Mouse (Mus musculus) retina, embryonic 14.5 days (tissue): Measurements from ENCODE around the gene Mrps34.

ENCODE experiments used
- DNase-seq: peaks from one replicate; pipeline ENCODE4 v3.0.0-alpha.2; 2015; ENCODE audit warnings: low spot score

Gene Mrps34

DNA sequence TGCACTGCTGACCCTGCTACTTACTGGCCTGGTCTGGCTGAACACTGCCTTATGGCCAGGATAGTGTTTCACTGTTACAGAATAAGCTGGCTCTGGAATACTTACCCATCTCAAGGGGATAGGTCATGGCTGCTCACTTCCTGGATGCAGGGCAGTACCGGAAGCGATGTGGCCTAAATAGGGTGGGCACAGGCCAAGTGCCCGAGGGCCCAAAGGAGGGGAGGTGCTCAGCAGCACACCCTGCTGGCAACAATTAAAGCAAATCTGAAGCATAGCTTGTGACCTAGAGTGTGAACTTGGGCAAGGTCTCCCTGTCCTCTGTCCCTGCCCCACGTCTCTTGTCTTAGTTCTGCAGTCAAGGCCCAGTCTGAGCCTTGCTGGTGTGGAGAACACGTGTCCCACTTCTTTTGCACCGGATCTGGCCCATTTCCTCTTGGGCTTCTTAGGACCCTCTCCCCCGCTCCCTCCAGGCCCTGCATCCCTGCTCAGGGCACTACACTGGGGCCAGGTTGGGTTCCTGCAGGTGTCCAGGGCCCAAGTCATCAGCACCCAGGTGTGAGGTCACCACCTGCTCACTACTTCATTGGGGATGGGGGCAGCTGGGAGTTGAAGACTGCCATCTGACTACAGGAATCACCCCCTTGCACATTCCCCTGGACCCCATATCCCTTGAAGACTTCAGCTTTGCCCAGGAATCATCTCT is 13.0 kb upstream of the Mrps34 start:
- peak; percentile 74 for DNase-seq

GRCm38 (mm10) chr17:24884391-24884790 is 10.5 kb upstream of the Mrps34 start:
- DNase-seq = no peak

DNA sequence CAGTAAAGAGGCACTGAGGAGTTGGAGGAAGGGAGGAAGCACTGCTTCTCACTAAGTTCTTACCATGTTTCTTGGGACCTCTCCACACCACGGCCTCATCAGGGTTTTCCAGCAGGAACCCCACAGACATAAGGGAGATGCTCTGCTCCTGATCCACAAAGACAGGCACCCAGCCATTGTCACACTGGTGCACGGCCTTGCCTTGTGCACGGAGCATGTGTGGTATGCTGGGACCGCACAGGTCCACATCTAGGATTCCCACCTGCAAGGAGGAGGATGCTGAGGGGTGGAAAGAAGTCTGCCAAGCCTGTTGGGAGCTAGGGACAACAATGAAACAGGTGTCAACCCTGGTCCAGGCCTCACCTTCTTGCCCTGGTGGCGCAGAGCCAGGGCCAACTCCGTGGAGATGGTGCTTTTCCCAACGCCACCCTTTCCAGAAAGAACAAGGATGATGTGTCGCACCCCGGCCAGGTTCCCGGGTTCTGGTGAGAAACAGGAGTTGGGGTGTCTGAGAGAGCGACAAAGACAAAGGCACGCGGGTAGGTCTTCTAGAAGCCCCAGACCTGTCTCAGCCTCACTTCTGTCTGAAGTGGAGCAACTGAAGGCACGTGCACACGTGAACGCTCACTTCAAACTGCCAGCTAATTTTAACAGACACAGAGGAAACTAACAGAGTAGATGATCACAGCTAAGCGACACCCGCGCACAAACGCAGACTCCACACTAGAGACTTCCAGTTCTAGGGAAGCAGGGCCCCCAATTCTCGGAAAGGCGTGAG is 9.4 kb upstream of the Mrps34 start:
- no peak for DNase-seq

GRCm38 (mm10) chr17:24886134-24886931 is 8.6 kb upstream of the Mrps34 start, which contains the start of the genes Nubp2 and Spsb3:
Gene Nubp2 (minus strand): TSS chr17:24886349.
Gene Spsb3 (plus strand): TSS chr17:24886643.
- DNase-seq = peak; percentile 97

- DNase-seq = no peak
Observed at GRCm38 (mm10) chr17:24886932-24887271, 8.0 kb upstream of the Mrps34 start.

- no peak for DNase-seq
Observed at GRCm38 (mm10) chr17:24887291-24888080, 7.4 kb upstream of the Mrps34 start.

GRCm38 (mm10) chr17:24888862-24889261 is 6.1 kb upstream of the Mrps34 start:
- DNase-seq = no peak

DNA sequence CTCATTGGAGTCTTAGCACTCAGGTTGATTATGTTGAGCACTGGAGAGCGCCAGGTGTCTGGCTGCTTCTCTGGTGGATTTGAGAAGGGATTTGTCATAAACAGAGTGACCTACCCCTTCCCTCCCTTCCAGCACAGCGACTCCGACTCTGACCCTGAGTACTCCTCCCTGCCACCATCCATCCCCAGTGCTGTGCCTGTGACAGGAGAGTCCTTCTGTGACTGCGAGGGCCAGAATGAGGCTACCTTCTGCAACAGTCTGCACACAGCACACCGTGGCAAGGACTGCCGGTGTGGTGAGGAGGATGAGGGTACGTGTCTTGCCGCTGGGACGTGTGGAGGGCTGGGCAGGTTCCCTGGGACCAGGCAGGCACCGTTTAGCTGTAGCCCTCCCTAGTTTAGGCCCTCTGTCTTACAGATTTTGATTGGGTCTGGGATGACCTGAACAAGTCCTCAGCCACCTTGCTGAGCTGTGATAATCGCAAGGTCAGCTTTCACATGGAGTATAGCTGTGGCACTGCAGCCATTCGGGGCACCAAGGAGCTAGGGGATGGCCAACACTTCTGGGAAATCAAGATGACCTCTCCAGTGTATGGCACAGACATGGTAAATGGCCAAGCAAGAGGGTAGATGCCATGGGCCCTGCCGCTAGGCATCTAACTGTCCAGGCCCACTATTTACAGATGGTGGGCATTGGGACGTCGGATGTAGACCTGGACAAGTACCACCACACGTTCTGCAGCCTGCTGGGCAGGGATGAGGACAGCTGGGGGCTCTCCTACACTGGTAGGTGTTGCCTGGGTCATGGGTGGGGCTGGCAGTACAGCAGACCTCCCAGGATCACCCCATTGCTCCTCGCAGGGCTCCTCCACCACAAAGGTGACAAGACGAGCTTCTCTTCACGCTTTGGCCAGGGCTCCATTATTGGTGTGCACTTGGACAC is 4.5 kb upstream of the Mrps34 start:
- DNase-seq = no peak

DNA sequence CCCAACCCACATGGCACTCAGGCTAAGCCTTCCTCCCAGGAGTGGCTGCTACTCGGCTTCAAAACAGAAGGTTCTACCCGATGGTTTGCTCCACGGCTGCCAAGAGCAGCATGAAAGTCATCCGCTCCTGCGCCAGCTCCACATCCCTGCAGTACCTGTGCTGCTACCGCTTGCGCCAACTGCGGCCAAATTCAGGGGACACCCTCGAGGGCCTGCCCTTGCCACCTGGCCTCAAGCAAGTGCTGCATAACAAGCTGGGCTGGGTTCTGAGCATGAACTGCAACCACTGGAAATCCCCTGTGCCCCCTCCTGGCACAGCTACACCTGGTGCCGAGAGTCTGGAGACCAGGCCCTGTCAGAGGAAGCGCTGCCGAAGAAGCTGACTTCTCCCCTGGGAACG is 3.6 kb upstream of the Mrps34 start:
- DNase-seq = no peak

DNA sequence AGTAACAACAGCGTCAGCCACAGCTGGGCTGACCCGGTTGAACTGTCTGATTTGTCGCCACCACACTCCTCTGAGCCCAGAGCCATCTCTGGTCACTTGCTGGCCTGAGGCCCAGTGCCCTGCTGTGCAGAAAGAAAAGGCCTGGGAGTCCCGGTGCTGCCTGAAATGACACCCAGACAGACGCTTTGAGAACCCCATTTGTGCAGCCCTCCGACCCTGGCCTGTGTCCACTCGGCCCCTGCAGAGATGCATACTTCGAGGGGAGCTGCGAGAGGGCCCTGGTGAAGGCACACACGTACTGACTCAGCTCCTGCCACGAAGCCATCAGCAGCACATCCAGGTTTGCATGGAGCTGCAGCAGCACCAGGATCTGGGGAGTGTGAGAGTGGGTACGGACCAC is 2.1 kb upstream of the Mrps34 start:
- no peak for DNase-seq

DNA sequence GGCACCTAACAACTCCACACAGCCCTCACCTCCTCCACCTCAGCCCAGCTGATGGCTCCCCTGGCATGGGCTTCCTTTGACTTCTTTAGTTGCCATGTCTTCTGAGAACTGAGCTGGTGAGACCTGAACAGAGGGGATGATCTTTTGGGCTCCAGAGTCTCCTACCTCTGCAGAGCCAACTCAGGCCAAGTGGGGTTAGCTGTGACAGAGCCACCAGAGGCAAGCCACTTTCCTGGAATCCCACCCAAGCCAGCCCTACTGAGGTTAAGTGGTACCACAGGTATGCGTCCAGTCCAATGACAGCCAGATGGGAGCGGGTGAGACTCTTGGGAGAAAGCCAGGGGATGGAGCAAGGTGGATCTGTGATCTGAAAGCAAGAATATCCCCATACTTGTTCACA is 1.6 kb upstream of the Mrps34 start:
- no peak for DNase-seq

GRCm38 (mm10) chr17:24894061-24894994 is 588 bp upstream of the Mrps34 start:
- DNase-seq = no peak

DNA sequence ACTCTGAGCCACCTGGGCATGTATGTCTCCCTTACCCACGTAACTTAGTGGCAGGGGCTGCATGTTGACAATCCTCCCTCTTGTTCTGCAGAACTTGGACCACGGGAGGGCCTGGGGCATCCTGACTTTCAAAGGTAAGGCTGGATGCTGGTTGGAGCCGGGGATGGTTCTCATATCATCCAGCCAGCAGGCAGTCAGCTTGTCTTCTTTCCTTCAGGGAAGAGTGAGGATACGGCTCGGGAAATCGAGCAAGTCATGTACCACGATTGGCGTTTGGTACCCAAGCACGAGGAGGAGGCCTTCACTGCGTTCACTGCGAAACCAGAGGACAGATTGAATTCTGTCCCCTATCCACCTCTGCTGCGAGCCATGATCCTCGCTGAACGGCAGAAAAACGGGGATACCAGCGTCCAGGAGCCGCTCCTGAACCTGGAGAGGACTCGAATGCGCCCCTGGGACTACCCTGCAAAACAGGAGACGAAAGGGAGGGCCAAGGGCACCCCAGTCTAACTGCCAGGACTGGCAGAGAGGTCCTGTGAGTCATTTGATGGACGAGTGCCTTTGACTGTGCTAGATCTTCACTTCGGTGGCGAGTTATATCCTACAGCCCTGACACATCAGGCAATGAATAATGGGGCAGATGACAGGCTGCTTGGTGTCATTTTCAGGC is 790 bp downstream of the Mrps34 start:
- no peak for DNase-seq

GRCm38 (mm10) chr17:24896241-24896992 is 1.5 kb downstream of the Mrps34 start, which contains the start of gene Nme3:
Gene Nme3 (plus strand): TSS chr17:24896500.
- peak; percentile 79 for DNase-seq

DNA sequence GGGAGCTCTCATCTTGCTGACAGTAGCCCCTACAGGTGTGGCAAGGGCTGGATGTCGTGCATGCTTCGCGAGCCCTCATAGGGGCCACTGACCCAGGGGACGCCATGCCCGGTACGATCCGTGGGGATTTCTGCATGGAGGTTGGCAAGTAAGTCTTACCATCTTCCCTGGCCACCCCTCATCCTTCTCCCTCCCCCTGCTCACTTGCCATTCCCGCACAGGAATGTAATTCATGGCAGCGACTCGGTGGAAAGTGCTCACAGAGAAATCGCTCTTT is 2.0 kb downstream of the Mrps34 start:
- DNase-seq = peak; percentile 5

DNA sequence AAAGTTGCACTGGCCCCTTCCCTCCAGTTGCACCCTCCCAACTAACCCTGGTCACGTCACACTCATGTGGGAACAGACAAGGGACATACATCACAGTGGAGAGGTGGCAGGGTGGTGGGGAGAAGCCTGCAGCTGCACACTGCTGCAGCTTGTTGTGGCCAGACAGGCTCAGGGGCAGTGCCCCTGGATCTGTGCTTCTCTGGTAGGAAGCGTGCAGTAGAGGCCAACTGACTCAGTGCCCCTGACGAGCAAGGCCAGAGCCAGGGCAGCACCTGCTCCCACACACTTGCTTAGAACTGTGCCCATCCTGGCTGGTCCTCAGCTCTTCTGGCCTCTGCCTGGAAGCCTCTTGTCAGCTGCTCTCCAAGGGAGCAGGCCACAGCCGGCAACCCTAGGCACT is 2.7 kb downstream of the Mrps34 start:
- no peak for DNase-seq

- DNase-seq = no peak
Observed at GRCm38 (mm10) chr17:24898041-24898854, 3.3 kb downstream of the Mrps34 start.

- no peak for DNase-seq
Observed at GRCm38 (mm10) chr17:24899153-24899552, 4.2 kb downstream of the Mrps34 start.
